Mouse (Mus musculus): ENCODE data around the gene Cdkn1c.

The Cdkn1c gene

GRCm38 (mm10) chr7:143460874-143461273 is at the start of gene Cdkn1c:
TSS of gene Cdkn1c (minus strand) at chr7:143461050.
- DNase-seq (ENCODE audit: low read depth, low spot score) = peak; percentile 81

GRCm38 (mm10) chr7:143509566-143509965 is 48.7 kb upstream of the Cdkn1c start:
- DNase-seq (ENCODE audit: low read depth, low spot score) = no peak

- DNase-seq (ENCODE audit: low read depth, low spot score) = peak; percentile 73
Observed at GRCm38 (mm10) chr7:143506675-143507074, 45.8 kb upstream of the Cdkn1c start.

GRCm38 (mm10) chr7:143506271-143506670 is 45.4 kb upstream of the Cdkn1c start:
- DNase-seq (ENCODE audit: low read depth, low spot score) = no peak

- DNase-seq (ENCODE audit: low read depth, low spot score) = peak; percentile 43
Observed at GRCm38 (mm10) chr7:143505823-143506222, 45.0 kb upstream of the Cdkn1c start.

- DNase-seq (ENCODE audit: low read depth, low spot score) = no peak
Observed at GRCm38 (mm10) chr7:143505411-143505810, 44.6 kb upstream of the Cdkn1c start.

- no peak for DNase-seq (ENCODE audit: low read depth, low spot score)
Observed at GRCm38 (mm10) chr7:143503926-143504325, 43.1 kb upstream of the Cdkn1c start.

GRCm38 (mm10) chr7:143502418-143503200 is 41.8 kb upstream of the Cdkn1c start, which contains the start of gene Phlda2:
TSS of gene Phlda2 (minus strand) at chr7:143503150.
- DNase-seq (ENCODE audit: low read depth, low spot score) = no peak

GRCm38 (mm10) chr7:143501643-143502417 is 41.0 kb upstream of the Cdkn1c start:
- DNase-seq (ENCODE audit: low read depth, low spot score) = peak; percentile 35

- DNase-seq (ENCODE audit: low read depth, low spot score) = no peak
Observed at GRCm38 (mm10) chr7:143500912-143501311, 40.1 kb upstream of the Cdkn1c start.

GRCm38 (mm10) chr7:143498584-143498983 is 37.7 kb upstream of the Cdkn1c start:
- no peak for DNase-seq (ENCODE audit: low read depth, low spot score)

- no peak for DNase-seq (ENCODE audit: low read depth, low spot score)
Observed at GRCm38 (mm10) chr7:143495104-143495961, 34.5 kb upstream of the Cdkn1c start.

GRCm38 (mm10) chr7:143493616-143494126 is 32.8 kb upstream of the Cdkn1c start:
- DNase-seq (ENCODE audit: low read depth, low spot score) = no peak

GRCm38 (mm10) chr7:143489735-143490134 is 28.9 kb upstream of the Cdkn1c start:
- DNase-seq (ENCODE audit: low read depth, low spot score) = no peak

GRCm38 (mm10) chr7:143482541-143482940 is 21.7 kb upstream of the Cdkn1c start:
- no peak for DNase-seq (ENCODE audit: low read depth, low spot score)

GRCm38 (mm10) chr7:143481806-143482387 is 21.0 kb upstream of the Cdkn1c start:
- DNase-seq (ENCODE audit: low read depth, low spot score) = no peak

- peak; percentile 62 for DNase-seq (ENCODE audit: low read depth, low spot score)
Observed at GRCm38 (mm10) chr7:143480498-143480897, 19.6 kb upstream of the Cdkn1c start.

- no peak for DNase-seq (ENCODE audit: low read depth, low spot score)
Observed at GRCm38 (mm10) chr7:143477800-143478199, 16.9 kb upstream of the Cdkn1c start.

- DNase-seq (ENCODE audit: low read depth, low spot score) = no peak
Observed at GRCm38 (mm10) chr7:143476702-143477335, 16.0 kb upstream of the Cdkn1c start.

- no peak for DNase-seq (ENCODE audit: low read depth, low spot score)
Observed at GRCm38 (mm10) chr7:143475876-143476275, 15.0 kb upstream of the Cdkn1c start.

GRCm38 (mm10) chr7:143474811-143475210 is 14.0 kb upstream of the Cdkn1c start:
- DNase-seq (ENCODE audit: low read depth, low spot score) = no peak

All from brain, adult 2 months (tissue).